ENCODE assay signal across 25 mouse cellular contexts in genomic region chr3:75104867-75105266, GRCm38 (mm10). TPM values are rescaled to one million over a fixed set of nuclear protein-coding genes. Genes with fewer than 3 reads are reported as not detected.
DNase-seq lines count a peak whose midpoint lies in the region; ATAC-seq and TF ChIP-seq lines count a peak whose summit lies in the region.
"Had no signal": no experiment of that assay in that cellular context is flagged by ENCODE, and none has a peak within 500 bp of the region (broad histone marks: within the 10 kb centered on the region; RNA-seq: fewer than 3 reads in every experiment).

No protein-coding gene starts in this region.

- H3K27me3 ChIP-seq in hindbrain, postnatal 0 days (ENCODE audit: insufficient read depth, low read length): no peaks in the 10 kb centered on the region
- no peaks in the 10 kb centered on the region for H3K27me3 ChIP-seq in hindbrain, embryonic 13.5 days
- H3K27me3 ChIP-seq: heart, embryonic 13.5 days; liver, embryonic 12.5 days; lung, embryonic 15.5 days had no signal

- H3K36me3 ChIP-seq in hindbrain, postnatal 0 days (ENCODE audit: insufficient read depth, low read length): no peaks in the 10 kb centered on the region
- H3K36me3 ChIP-seq in hindbrain, embryonic 13.5 days: no peaks in the 10 kb centered on the region
- H3K36me3 ChIP-seq: embryonic facial prominence, embryonic 10.5 days; G1E; heart, embryonic 13.5 days; liver, embryonic 12.5 days; lung, embryonic 15.5 days had no signal

- H3K4me2 ChIP-seq in hindbrain, postnatal 0 days (ENCODE audit: low read depth, low read length): no peak overlapping the region
- H3K4me2 ChIP-seq in hindbrain, embryonic 13.5 days: no peak overlapping the region
- H3K4me2 ChIP-seq: heart, embryonic 13.5 days; liver, embryonic 12.5 days; lung, embryonic 15.5 days had no signal

- H3K4me1 ChIP-seq in hindbrain, postnatal 0 days (ENCODE audit: insufficient read depth, low read length): no peaks in the 10 kb centered on the region
- H3K4me1 ChIP-seq in hindbrain, embryonic 13.5 days (replicated peaks): no peaks in the 10 kb centered on the region
- H3K4me1 ChIP-seq: embryonic facial prominence, embryonic 10.5 days; heart, embryonic 13.5 days; liver, embryonic 12.5 days; lung, embryonic 15.5 days had no signal

- TF ChIP-seq CTCF in hindbrain, postnatal 0 days (IDR thresholded peaks at IDR 0.05; ENCODE audit: low read depth): no peak

- peak; percentile 4 for DNase-seq in hindbrain, postnatal 0 days (ENCODE audit: low spot score)
- peak; percentile 55 to 70 for DNase-seq in cerebellum, adult 18-20 months
- peak; percentile 56 to 81 for DNase-seq in cerebellum, postnatal 14 days
- DNase-seq in right cerebral cortex, postnatal 10 days (ENCODE audit: low spot score in 2 of 2): peak; percentile 26 to 39
- DNase-seq in embryo, embryonic 11 days: no peak
- DNase-seq in gastrocnemius, postnatal 4 days (ENCODE audit: low spot score in 2 of 2): no peak
- no peak for DNase-seq in spleen, postnatal 10 days (ENCODE audit: low spot score in 2 of 2)
- DNase-seq: gastrocnemius, postnatal 14 days; heart, postnatal 4 days; kidney, adult 9 months; thymus, postnatal 36 days had no signal

- H3K27ac ChIP-seq in hindbrain, postnatal 0 days: no peak overlapping the region
- no peak overlapping the region for H3K27ac ChIP-seq in hindbrain, embryonic 13.5 days
- H3K27ac ChIP-seq: embryonic facial prominence, embryonic 10.5 days; heart, embryonic 13.5 days; liver, embryonic 12.5 days; lung, embryonic 15.5 days; stomach, postnatal 0 days had no signal

- ATAC-seq in hindbrain, postnatal 0 days: no peak
- ATAC-seq in hindbrain, embryonic 13.5 days (ENCODE audit: low FRiP score): no peak
- ATAC-seq: inflammation-experienced regulatory T-cells, adult 6 months; liver, embryonic 12.5 days had no signal

- no peak overlapping the region for H3K9ac ChIP-seq in hindbrain, postnatal 0 days (replicated peaks; ENCODE audit: low read length)
- no peak overlapping the region for H3K9ac ChIP-seq in hindbrain, embryonic 13.5 days
- H3K9ac ChIP-seq: heart, embryonic 13.5 days; liver, embryonic 12.5 days; lung, embryonic 15.5 days had no signal

- H3K9me3 ChIP-seq in hindbrain, postnatal 0 days (ENCODE audit: low read length): no peaks in the 10 kb centered on the region
- H3K9me3 ChIP-seq in hindbrain, embryonic 13.5 days: no peaks in the 10 kb centered on the region
- H3K9me3 ChIP-seq: embryonic facial prominence, embryonic 10.5 days; G1E; heart, embryonic 13.5 days; liver, embryonic 12.5 days; lung, embryonic 15.5 days had no signal

- H3K4me3 ChIP-seq in hindbrain, postnatal 0 days (ENCODE audit: low read length): no peak overlapping the region
- no peak overlapping the region for H3K4me3 ChIP-seq in hindbrain, embryonic 13.5 days
- H3K4me3 ChIP-seq: embryonic facial prominence, embryonic 10.5 days; erythroblast, embryonic 14.5 days; heart, embryonic 13.5 days; liver, embryonic 12.5 days; lung, embryonic 15.5 days had no signal

RNA-seq across cellular contexts. Expression of gene Zbbx, which starts 60.0 kb away (rescaled TPM):
- 0.40 and 0.89 TPM in 2 replicates for total RNA-seq in hindbrain, postnatal 0 days (2014; rRNA removed)
- polyA plus RNA-seq in hindbrain, postnatal 0 days (2015; fragmentation: Nextera tagmentation; extraction: Ambion mirVana): 1.1 and 1.5 TPM in 2 replicates
- 0.62 and 0.95 TPM in 2 replicates for polyA plus RNA-seq in hindbrain, embryonic 13.5 days (2015; fragmentation: Nextera tagmentation; extraction: Ambion mirVana)
- total RNA-seq in gastrocnemius, postnatal 4 days (2021): not detected
- total RNA-seq: adrenal gland, adult 18-20 months; G1E; gastrocnemius, postnatal 14 days; heart, postnatal 4 days; megakaryocyte, adult 5-6 weeks had no signal
- polyA plus RNA-seq: embryonic facial prominence, embryonic 10.5 days; erythroblast, embryonic 14.5 days; G1E; heart, embryonic 13.5 days; large intestine, adult 2 months; liver, embryonic 12.5 days; neural tube, embryonic 11.5 days; spleen, adult 2 months; stomach, postnatal 0 days had no signal

Comparison
In these comparisons a context has a peak if more than half of its experiments do, and no peak if none do; other contexts are left out.
1. DNase-seq: peak in hindbrain, postnatal 0 days (single experiment), cerebellum, adult 18-20 months (2 of 2), cerebellum, postnatal 14 days (2 of 2) and right cerebral cortex, postnatal 10 days (2 of 2); none in embryo, embryonic 11 days (single experiment), gastrocnemius, postnatal 4 days (0 of 2) and spleen, postnatal 10 days (0 of 2).